Mouse (Mus musculus) neural tube, embryonic 13.5 days (tissue): ENCODE measurements around the gene Rtl3. TPM values are rescaled to one million over a fixed set of nuclear protein-coding genes. Genes with fewer than 3 reads are reported as not detected.
A peak's percentile ranks its signal among the peaks of the same experiment; 100 is the strongest.

ENCODE experiments used
- ATAC-seq: fragments of 200-750 bp; cut with Nextera tagmentation; 2 replicates; pipeline ENCODE4 v1.8.0; 2017; ENCODE audit warnings: low read depth, mild to moderate bottlenecking, moderate TSS enrichment, moderate library complexity
- H3K27ac ChIP-seq: fragments of 300-500 bp; sonication (generic); replicated peaks from 2 replicates; pipeline ENCODE4 v1.5.1; 2015; ENCODE audit warnings: moderate library complexity, mild to moderate bottlenecking, inconsistent platforms
- H3K27me3 ChIP-seq: fragments of 300-500 bp; sonication (generic); 2 replicates; pipeline ENCODE4 v1.6.1; 2015; ENCODE audit warnings: mild to moderate bottlenecking, inconsistent platforms
- H3K36me3 ChIP-seq: fragments of 300-500 bp; sonication (generic); 2 replicates; pipeline ENCODE4 v1.6.1; 2015; ENCODE audit warnings: mild to moderate bottlenecking, inconsistent platforms
- H3K4me1 ChIP-seq: fragments of 300-500 bp; sonication (generic); replicated peaks from 2 replicates; pipeline ENCODE4 v1.6.1; 2015; ENCODE audit warnings: inconsistent platforms
- H3K4me2 ChIP-seq: fragments of 300-500 bp; sonication (generic); 2 replicates; pipeline ENCODE4 v1.6.1; 2015; ENCODE audit warnings: inconsistent platforms, mild to moderate bottlenecking, moderate library complexity
- H3K4me3 ChIP-seq: fragments of 300-500 bp; sonication (generic); 2 replicates; pipeline ENCODE4 v1.5.1; 2015; ENCODE audit warnings: mild to moderate bottlenecking, inconsistent platforms
- H3K9ac ChIP-seq: fragments of 300-500 bp; sonication (generic); 2 replicates; pipeline ENCODE4 v1.6.1; 2015; ENCODE audit warnings: moderate library complexity, mild to moderate bottlenecking, inconsistent platforms
- H3K9me3 ChIP-seq: fragments of 300-500 bp; sonication (generic); 2 replicates; pipeline ENCODE4 v1.6.1; 2016; ENCODE audit warnings: inconsistent platforms
- WGBS: fragments of 180-500 bp; shearing (Covaris S2); methylation state at CpG from one replicate; pipeline ENCODE4 v1.1.7; 2015; 5-methylcytosine and 5-hydroxymethylcytosine counted together
- polyA plus RNA-seq: library from polyadenylated mRNA; unstranded; fragments of >200 nt; fragmentation: Nextera tagmentation; extraction: Ambion mirVana; gene quantifications from 2 replicates; pipeline ENCODE4 v1.2.1, GENCODE M21; 2015

Rtl3 gene
- polyA plus RNA-seq: 4.5 and 6.1 TPM in 2 replicates

DNA sequence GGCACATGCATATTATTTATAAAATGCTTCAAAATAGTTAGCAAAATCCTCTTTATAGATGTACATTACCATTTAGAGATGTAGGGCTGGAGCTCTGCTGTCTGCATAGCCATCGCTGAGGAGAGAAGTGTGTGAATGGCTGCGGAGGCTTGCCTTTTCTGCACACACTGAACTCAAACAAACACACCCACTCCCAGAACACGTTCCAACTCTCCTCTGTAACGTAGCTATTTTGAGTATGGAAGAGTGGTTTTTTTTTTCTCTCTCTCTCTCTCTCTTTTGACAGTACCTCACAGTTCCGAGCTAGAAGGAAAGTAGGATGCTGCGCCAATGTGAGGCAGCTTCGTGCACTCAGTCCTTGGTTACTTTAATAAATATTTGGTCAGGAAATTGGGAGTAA lies at the start of gene Rtl3:
Gene Rtl3, minus strand, starts transcription at position 236 of the 400 bp plus-strand sequence.
- Histone ChIP-seq H3K9me3 (no peaks in the 10 kb centered on the region), H3K9ac (no peak within 1 kb of the TSS), H3K27ac (no peak within 1 kb of the TSS), H3K36me3 (no peaks in the 10 kb centered on the region), H3K4me3 (no peak within 1 kb of the TSS), H3K4me1 (no peaks in the 10 kb centered on the region), H3K27me3 (no peaks in the 10 kb centered on the region), H3K4me2 (no peak within 1 kb of the TSS)
- 77% methylated on average over 7 of the region's 7 CpGs for WGBS
- no peak for ATAC-seq

DNA sequence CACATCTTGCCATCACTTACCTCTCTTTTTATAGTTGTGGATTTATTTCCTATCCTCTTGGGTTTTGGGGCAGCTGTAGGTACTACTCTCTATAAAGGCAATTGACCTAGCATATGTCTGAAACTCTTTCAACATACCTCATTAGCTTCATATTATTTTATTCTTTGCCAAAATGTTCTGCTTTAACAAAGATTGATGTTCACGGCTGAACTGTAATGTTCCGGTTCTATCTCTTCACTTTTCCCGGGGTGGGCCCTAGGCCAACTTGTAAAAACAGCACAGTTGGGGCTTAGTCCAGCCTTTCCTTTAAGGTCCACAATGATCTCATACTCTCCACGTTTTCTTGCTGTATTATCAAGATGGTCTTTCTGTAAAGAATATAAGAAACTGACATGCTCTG lies 31.9 kb upstream of the Rtl3 start:
- Histone ChIP-seq H3K9ac (no peak overlapping the region), H3K27ac (no peak overlapping the region), H3K36me3 (no peaks in the 10 kb centered on the region), H3K4me3 (no peak overlapping the region), H3K4me2 (no peak overlapping the region), H3K4me1 (no peaks in the 10 kb centered on the region), H3K9me3 (no peaks in the 10 kb centered on the region), H3K27me3 (no peaks in the 10 kb centered on the region)
- WGBS: 56% methylated on average over 4 of the region's 4 CpGs
- no peak for ATAC-seq

DNA sequence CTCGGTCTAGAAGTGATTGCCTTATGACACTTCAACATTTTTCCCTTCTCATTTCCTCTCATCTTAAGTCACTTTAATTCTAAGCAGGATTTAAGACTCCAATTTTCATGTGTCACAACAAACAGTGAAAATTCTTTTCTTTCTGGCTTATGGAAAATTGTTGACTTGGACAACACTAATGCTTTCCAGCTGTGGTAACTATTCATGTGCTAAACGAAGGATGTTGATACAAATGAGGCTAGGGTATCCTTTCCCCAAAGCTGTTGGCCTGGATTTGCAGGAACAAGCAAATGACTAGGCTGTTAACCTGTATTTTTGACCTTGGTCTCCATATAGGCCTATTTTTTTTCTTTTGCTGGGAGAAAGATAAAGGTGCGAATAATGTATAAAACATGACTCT lies 31.4 kb upstream of the Rtl3 start:
- Histone ChIP-seq H3K4me1 (no peaks in the 10 kb centered on the region), H3K27me3 (no peaks in the 10 kb centered on the region), H3K36me3 (no peaks in the 10 kb centered on the region), H3K4me3 (no peak overlapping the region), H3K27ac (no peak overlapping the region), H3K4me2 (no peak overlapping the region), H3K9ac (no peak overlapping the region), H3K9me3 (no peaks in the 10 kb centered on the region)
- no peak for ATAC-seq
- WGBS: 46% methylated on average over 3 of the region's 3 CpGs

DNA sequence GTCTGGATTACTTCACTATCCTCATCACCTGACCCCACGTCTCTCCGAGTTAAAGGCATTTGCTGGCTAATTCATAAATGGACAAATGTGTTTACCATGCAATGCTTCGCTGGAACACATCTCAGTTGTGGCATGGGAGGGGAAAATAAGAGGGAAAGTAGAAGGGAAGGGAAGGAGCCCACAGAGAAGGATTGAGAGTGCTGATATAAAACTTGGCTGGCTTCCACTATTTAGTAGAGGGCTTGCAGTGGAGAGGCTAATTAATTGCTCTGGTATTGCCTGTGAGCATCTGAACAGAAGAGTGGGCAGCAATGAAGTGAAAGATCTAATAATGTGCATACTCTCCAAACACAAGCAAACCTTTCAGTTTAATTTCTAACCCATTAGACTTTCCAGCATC lies 31.0 kb upstream of the Rtl3 start:
- 58% methylated on average over 3 of the region's 3 CpGs for WGBS
- ATAC-seq: peak; percentile 53; the same call in 1 of the 2 replicates

DNA sequence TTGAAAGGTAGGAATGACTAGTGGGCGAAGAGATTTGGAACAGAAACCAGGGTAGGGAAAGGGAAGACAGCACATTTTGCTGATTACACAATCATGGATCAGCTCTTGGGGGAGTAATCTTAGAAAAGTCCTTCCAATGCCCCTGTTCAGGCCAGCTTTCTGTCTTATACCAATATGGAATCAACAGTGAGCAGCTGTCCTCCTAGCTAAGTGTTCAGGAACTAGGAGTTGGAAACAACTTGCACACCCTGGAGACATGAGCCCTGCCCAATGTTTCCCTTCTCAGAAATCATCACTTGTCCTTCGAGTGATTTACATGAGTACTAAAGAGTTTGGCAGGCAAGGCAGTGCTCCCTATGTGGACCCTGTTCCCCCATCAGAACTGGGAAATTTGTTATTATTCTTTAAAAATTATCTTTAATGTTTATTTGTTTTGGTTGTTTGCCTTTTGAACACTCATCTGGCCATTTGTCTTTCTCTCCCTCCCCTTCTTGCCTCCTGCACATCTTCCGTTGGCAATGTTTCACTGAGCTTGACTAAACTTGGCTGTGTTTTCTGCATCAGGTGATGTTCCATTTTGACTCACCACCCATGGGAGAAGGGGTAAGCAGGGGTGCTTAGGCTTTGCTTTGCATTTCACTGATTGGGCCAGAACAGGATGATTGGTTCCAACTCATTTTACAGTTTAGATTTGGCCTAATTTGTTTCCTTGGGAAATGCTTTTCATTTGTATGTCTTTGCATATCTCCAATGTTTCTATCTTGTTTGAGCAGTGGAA lies 13.3 kb upstream of the Rtl3 start:
- WGBS: 80% methylated on average over 3 of the region's 3 CpGs

More for the DNA sequence above, 31.0 kb upstream of the Rtl3 start:
- no peaks in the 10 kb centered on the region for H3K36me3 ChIP-seq
- no peaks in the 10 kb centered on the region for H3K4me1 ChIP-seq
- no peaks in the 10 kb centered on the region for H3K9me3 ChIP-seq
- no peak overlapping the region for H3K4me3 ChIP-seq
- no peak overlapping the region for H3K9ac ChIP-seq
- no peak overlapping the region for H3K4me2 ChIP-seq
- no peaks in the 10 kb centered on the region for H3K27me3 ChIP-seq
- H3K27ac ChIP-seq: no peak overlapping the region

DNA sequence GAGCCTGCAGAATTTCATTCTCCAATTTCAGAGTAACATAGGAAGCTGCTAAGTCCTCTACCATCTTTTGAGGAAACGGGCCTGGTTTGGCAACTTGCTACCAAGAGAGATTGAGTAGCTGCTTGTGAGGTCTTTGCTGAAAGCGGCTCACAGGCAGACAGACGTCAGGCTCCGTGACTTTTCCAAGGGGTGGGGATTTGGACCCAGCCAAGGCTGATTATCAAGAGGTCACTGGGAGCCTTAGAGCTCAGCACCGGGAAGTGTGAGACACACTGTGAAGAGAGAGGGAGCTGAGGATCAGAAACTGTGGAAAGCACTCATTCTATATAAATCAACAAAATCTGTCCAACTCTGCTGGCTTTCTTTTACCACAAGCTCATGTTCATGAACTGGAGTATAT lies 853 bp downstream of the Rtl3 start:
- no peak for ATAC-seq
- H3K4me3 ChIP-seq: no peak overlapping the region
- no peak overlapping the region for H3K27ac ChIP-seq
- H3K9me3 ChIP-seq: no peaks in the 10 kb centered on the region
- no peaks in the 10 kb centered on the region for H3K27me3 ChIP-seq
- H3K4me1 ChIP-seq: no peaks in the 10 kb centered on the region
- no peaks in the 10 kb centered on the region for H3K36me3 ChIP-seq
- no peak overlapping the region for H3K9ac ChIP-seq
- whole genome bisulfite sequencing: 76% methylated on average over 5 of the region's 5 CpGs
- no peak overlapping the region for H3K4me2 ChIP-seq

More for the DNA sequence above, 13.3 kb upstream of the Rtl3 start:
- Histone ChIP-seq H3K9ac (no peak overlapping the region), H3K4me2 (no peak overlapping the region), H3K27ac (no peak overlapping the region), H3K27me3 (no peaks in the 10 kb centered on the region), H3K36me3 (no peaks in the 10 kb centered on the region), H3K4me3 (no peak overlapping the region), H3K4me1 (no peaks in the 10 kb centered on the region), H3K9me3 (no peaks in the 10 kb centered on the region)
- ATAC-seq: no peak

DNA sequence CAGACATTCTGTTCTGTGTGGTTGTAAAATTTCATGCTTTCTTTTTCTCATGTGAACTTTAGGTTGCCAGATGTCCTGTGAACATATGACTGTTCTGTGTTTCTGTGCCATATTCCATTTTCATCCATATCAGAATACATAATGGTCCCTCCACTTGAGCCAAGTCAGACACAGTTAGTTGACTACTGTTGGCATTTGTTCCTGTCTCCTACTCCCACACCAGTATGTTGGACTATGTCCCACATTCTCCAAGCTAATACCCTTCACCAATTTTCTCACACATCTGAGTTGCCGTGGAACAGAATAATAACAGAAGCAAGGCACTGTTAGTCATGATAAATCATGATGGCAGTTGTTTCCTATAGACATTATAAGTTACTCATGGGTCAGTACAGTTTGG lies 9.9 kb downstream of the Rtl3 start:
- Histone ChIP-seq H3K4me3 (no peak overlapping the region), H3K27ac (no peak overlapping the region), H3K4me2 (no peak overlapping the region), H3K9ac (no peak overlapping the region), H3K9me3 (no peaks in the 10 kb centered on the region), H3K27me3 (no peaks in the 10 kb centered on the region), H3K36me3 (no peaks in the 10 kb centered on the region), H3K4me1 (no peaks in the 10 kb centered on the region)
- 74% methylated on average over 1 of the region's 1 CpGs for WGBS
- ATAC-seq: no peak

DNA sequence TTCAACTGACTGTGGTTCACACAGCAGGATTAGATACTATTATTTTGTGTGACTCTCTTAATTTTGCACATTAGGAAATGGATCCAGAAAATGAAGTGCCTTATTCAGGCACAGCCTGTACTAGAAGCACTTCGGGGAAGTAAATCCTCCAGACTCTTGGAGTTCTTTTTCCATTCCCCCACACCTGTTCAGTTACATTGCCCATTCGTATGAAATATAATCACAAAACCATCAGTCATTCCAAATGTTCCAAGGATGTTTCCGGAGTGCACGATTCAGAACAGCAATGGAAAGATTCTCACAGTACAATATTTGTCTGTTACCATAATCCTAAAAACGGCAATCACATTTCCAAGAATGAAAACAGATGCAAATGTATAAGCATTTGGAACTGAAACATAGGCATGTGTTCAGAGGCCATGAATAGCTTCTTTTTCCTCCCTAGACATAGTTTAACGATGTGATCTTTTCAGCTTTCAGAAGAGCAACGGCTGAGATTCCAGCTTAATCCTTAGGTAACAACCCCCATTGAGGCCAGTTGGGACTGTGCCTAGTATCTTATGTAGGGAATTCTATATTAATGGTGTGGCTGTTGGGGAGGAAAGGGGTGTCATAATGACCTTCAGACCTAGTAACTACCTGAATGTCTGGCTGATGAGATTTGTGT lies 30.8 kb downstream of the Rtl3 start:
- no peak for ATAC-seq
- Histone ChIP-seq H3K27ac (no peak overlapping the region), H3K9ac (no peak overlapping the region), H3K36me3 (no peaks in the 10 kb centered on the region), H3K9me3 (no peaks in the 10 kb centered on the region), H3K4me3 (no peak overlapping the region), H3K4me2 (no peak overlapping the region), H3K4me1 (no peaks in the 10 kb centered on the region), H3K27me3 (no peaks in the 10 kb centered on the region)
- 80% methylated on average over 7 of the region's 7 CpGs for WGBS

DNA sequence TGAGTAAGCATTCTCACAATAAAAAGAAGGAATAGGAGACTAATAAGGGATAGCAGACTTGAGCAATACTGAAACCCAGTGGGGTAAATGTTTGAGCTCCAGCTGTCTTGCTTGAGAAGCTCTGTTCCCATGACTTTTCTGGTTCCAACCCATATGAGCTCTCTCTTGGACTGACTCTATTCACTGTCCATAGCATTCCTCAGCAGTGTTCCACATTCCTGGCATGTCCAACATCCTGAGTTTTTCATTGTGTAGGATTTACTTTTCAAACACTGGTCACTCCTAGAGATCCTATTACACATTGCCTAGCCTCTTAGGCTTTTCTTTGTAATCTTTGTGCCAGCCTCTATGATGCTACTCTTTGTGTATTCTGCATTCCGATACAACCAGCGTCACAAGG lies 36.1 kb downstream of the Rtl3 start:
- Histone ChIP-seq H3K36me3 (no peaks in the 10 kb centered on the region), H3K4me1 (no peaks in the 10 kb centered on the region), H3K4me2 (no peak overlapping the region), H3K4me3 (no peak overlapping the region), H3K27ac (no peak overlapping the region), H3K9ac (no peak overlapping the region), H3K9me3 (no peaks in the 10 kb centered on the region), H3K27me3 (no peaks in the 10 kb centered on the region; the same call in 1 of the 2 replicates)
- ATAC-seq: no peak
- WGBS: 38% methylated on average over 2 of the region's 2 CpGs

DNA sequence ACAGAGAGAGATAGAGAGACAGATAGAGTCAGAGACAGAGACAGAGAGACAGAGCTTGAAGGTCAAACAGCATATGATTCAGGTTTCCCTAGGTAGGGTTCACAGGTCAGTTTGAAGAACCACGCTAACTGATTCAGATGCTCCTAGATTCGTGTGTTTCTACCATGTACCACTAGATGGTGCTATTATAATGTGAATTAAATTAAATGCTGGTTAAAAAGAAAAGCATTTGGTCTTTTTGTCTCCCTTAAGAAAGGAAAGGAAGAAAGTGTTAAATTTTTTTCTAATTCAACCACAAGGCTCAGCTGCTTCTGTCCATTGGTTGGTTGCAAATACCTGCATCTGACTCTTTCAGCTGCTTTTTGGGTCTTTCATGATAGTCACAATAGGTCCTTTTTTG lies 45.8 kb downstream of the Rtl3 start:
- Histone ChIP-seq H3K4me1 (no peaks in the 10 kb centered on the region), H3K27ac (no peak overlapping the region), H3K9ac (no peak overlapping the region), H3K4me2 (no peak overlapping the region), H3K36me3 (no peaks in the 10 kb centered on the region), H3K27me3 (no peaks in the 10 kb centered on the region), H3K9me3 (no peaks in the 10 kb centered on the region), H3K4me3 (no peak overlapping the region)
- 4% methylated on average over 2 of the region's 2 CpGs for WGBS
- ATAC-seq: no peak
